Mouse (Mus musculus) forebrain, embryonic 13.5 days (tissue): ENCODE results near the gene Dnaja1. TPM values are rescaled to one million over a fixed set of nuclear protein-coding genes. Genes with fewer than 3 reads are reported as not detected.

Source experiments
- ATAC-seq: fragments of 200-750 bp; cut with Nextera tagmentation; 2 replicates; pipeline ENCODE4 v1.8.0; 2017
- H3K27ac ChIP-seq: fragments of 300-500 bp; sonication (generic); 2 replicates; pipeline ENCODE4 v1.5.1; 2015; ENCODE audit warnings: inconsistent platforms, mild to moderate bottlenecking, moderate library complexity
- H3K27me3 ChIP-seq: fragments of 300-500 bp; sonication (generic); 2 replicates; pipeline ENCODE4 v1.6.1; 2015; ENCODE audit warnings: mild to moderate bottlenecking, inconsistent platforms
- H3K36me3 ChIP-seq: fragments of 300-500 bp; sonication (generic); 2 replicates; pipeline ENCODE4 v1.6.1; 2015; ENCODE audit warnings: mild to moderate bottlenecking, inconsistent platforms; ENCODE audit not compliant: poor library complexity, severe bottlenecking
- H3K4me1 ChIP-seq: fragments of 300-500 bp; sonication (generic); 2 replicates; pipeline ENCODE4 v1.6.1; 2015; ENCODE audit warnings: inconsistent platforms
- H3K4me2 ChIP-seq: fragments of 300-500 bp; sonication (generic); 2 replicates; pipeline ENCODE4 v1.6.1; 2015; ENCODE audit warnings: inconsistent platforms, mild to moderate bottlenecking, moderate library complexity
- H3K4me3 ChIP-seq: fragments of 300-500 bp; sonication (generic); 2 replicates; pipeline ENCODE4 v1.5.1; 2015; ENCODE audit warnings: mild to moderate bottlenecking, inconsistent platforms
- H3K9ac ChIP-seq: fragments of 300-500 bp; sonication (generic); 2 replicates; pipeline ENCODE4 v1.6.1; 2015; ENCODE audit warnings: mild to moderate bottlenecking, inconsistent platforms
- H3K9me3 ChIP-seq: fragments of 300-500 bp; sonication (generic); replicated peaks from 2 replicates; pipeline ENCODE4 v1.6.1; 2016; ENCODE audit warnings: inconsistent platforms
- WGBS: fragments of 180-500 bp; shearing (Covaris S2); methylation state at CpG from one replicate; pipeline ENCODE4 v1.1.7; 2015; 5-methylcytosine and 5-hydroxymethylcytosine counted together
- polyA plus RNA-seq: library from polyadenylated mRNA; unstranded; fragments of >200 nt; fragmentation: Nextera tagmentation; extraction: Ambion mirVana; gene quantifications from 2 replicates; pipeline ENCODE4 v1.2.1, GENCODE M21; 2015

Gene Dnaja1
- polyA plus RNA-seq, 1 experiment from 2014 or later: 745 TPM

GRCm38 (mm10) chr4:40757780-40758420 lies 36.0 kb downstream of the Dnaja1 start, which contains the start of gene Smu1:
Smu1 (minus strand) TSS chr4:40757923.
- H3K4me2 ChIP-seq: peak within 1 kb of the TSS; percentile 83
- H3K4me1 ChIP-seq: peaks cover 7% of the 10 kb centered on the region
- H3K36me3 ChIP-seq: peaks cover 28% of the 10 kb centered on the region
- WGBS: under 1% methylated on average over 40 of the region's 40 CpGs
- H3K9ac ChIP-seq: peak within 1 kb of the TSS; percentile 91
- H3K9me3 ChIP-seq: no peaks in the 10 kb centered on the region
- ATAC-seq: peak; percentile 99
- peak within 1 kb of the TSS; percentile 92 for H3K4me3 ChIP-seq
- peaks cover 12% of the 10 kb centered on the region; the same call in 1 of the 2 replicates for H3K27me3 ChIP-seq
- peak within 1 kb of the TSS; percentile 33 for H3K27ac ChIP-seq

GRCm38 (mm10) chr4:40759876-40760275 lies 37.9 kb downstream of the Dnaja1 start:
- H3K4me1 ChIP-seq: peaks cover 7% of the 10 kb centered on the region
- H3K9ac ChIP-seq: no peak overlapping the region
- H3K36me3 ChIP-seq: peaks cover 8% of the 10 kb centered on the region
- 55% methylated on average over 5 of the region's 5 CpGs for whole genome bisulfite sequencing
- H3K9me3 ChIP-seq: no peaks in the 10 kb centered on the region
- no peak overlapping the region for H3K4me2 ChIP-seq
- no peak overlapping the region for H3K27ac ChIP-seq
- H3K27me3 ChIP-seq: peaks cover 17% of the 10 kb centered on the region; the same call in 1 of the 2 replicates
- H3K4me3 ChIP-seq: no peak overlapping the region
- ATAC-seq: no peak

- H3K9me3 ChIP-seq: no peaks in the 10 kb centered on the region
- no peak overlapping the region for H3K27ac ChIP-seq
- ATAC-seq: peak; percentile 43; the same call in 1 of the 2 replicates
- peak overlapping the region; percentile 39 for H3K4me2 ChIP-seq
- peaks cover 3% of the 10 kb centered on the region; the same call in 1 of the 2 replicates for H3K27me3 ChIP-seq
- WGBS: 33% methylated on average over 12 of the region's 12 CpGs
- H3K4me3 ChIP-seq: no peak overlapping the region
- no peak overlapping the region; the same call in 1 of the 2 replicates for H3K9ac ChIP-seq
- 0 out of 2 replicates have a peak, but pooled peaks cover 3% of the 10 kb centered on the region for H3K4me1 ChIP-seq
- no peaks in the 10 kb centered on the region for H3K36me3 ChIP-seq
These were observed 52.6 kb downstream of the Dnaja1 start for GRCm38 (mm10) chr4:40774279-40775259.

GRCm38 (mm10) chr4:40776416-40776815 lies 54.5 kb downstream of the Dnaja1 start:
- H3K4me2 ChIP-seq: no peak overlapping the region
- 82% methylated on average over 4 of the region's 4 CpGs for WGBS
- ATAC-seq: no peak

GRCm38 (mm10) chr4:40777116-40777515 lies 55.2 kb downstream of the Dnaja1 start:
- Histone ChIP-seq H3K36me3 (no peaks in the 10 kb centered on the region), H3K27ac (no peak overlapping the region), H3K4me1 (0 out of 2 replicates have a peak, but pooled peaks cover 3% of the 10 kb centered on the region), H3K27me3 (peaks cover 3% of the 10 kb centered on the region; the same call in 1 of the 2 replicates), H3K4me2 (no peak overlapping the region), H3K9me3 (no peaks in the 10 kb centered on the region), H3K9ac (no peak overlapping the region), H3K4me3 (no peak overlapping the region)
- no peak for ATAC-seq
- 38% methylated on average over 2 of the region's 2 CpGs for WGBS

More at GRCm38 (mm10) chr4:40776416-40776815, 54.5 kb downstream of the Dnaja1 start:
- Histone ChIP-seq H3K9ac (no peak overlapping the region), H3K27ac (no peak overlapping the region), H3K4me1 (0 out of 2 replicates have a peak, but pooled peaks cover 3% of the 10 kb centered on the region), H3K4me3 (no peak overlapping the region), H3K27me3 (peaks cover 3% of the 10 kb centered on the region; the same call in 1 of the 2 replicates), H3K36me3 (no peaks in the 10 kb centered on the region), H3K9me3 (no peaks in the 10 kb centered on the region)

- H3K4me2 ChIP-seq: no peak overlapping the region
- H3K27ac ChIP-seq: no peak overlapping the region
- H3K4me1 ChIP-seq: 0 out of 2 replicates have a peak, but pooled peaks cover 3% of the 10 kb centered on the region
- no peaks in the 10 kb centered on the region for H3K36me3 ChIP-seq
- no peak overlapping the region for H3K4me3 ChIP-seq
- no peaks in the 10 kb centered on the region for H3K9me3 ChIP-seq
- H3K9ac ChIP-seq: no peak overlapping the region
- 84% methylated on average over 6 of the region's 6 CpGs for WGBS
- ATAC-seq: no peak
- peaks cover 3% of the 10 kb centered on the region; the same call in 1 of the 2 replicates for H3K27me3 ChIP-seq
These were observed 56.7 kb downstream of the Dnaja1 start for GRCm38 (mm10) chr4:40778656-40779055.

GRCm38 (mm10) chr4:40781143-40781542 lies 59.2 kb downstream of the Dnaja1 start:
- H3K4me2 ChIP-seq: no peak overlapping the region
- H3K4me1 ChIP-seq: no peaks in the 10 kb centered on the region
- no peak overlapping the region for H3K27ac ChIP-seq
- H3K36me3 ChIP-seq: no peaks in the 10 kb centered on the region
- no peak overlapping the region for H3K9ac ChIP-seq
- 36% methylated on average over 3 of the region's 3 CpGs for WGBS
- ATAC-seq: no peak
- H3K4me3 ChIP-seq: no peak overlapping the region
- no peaks in the 10 kb centered on the region for H3K27me3 ChIP-seq
- no peaks in the 10 kb centered on the region for H3K9me3 ChIP-seq

- Histone ChIP-seq H3K27me3 (no peaks in the 10 kb centered on the region), H3K4me1 (no peaks in the 10 kb centered on the region), H3K4me3 (no peak overlapping the region), H3K9me3 (no peaks in the 10 kb centered on the region), H3K27ac (no peak overlapping the region), H3K9ac (no peak overlapping the region), H3K36me3 (no peaks in the 10 kb centered on the region), H3K4me2 (no peak overlapping the region)
- 81% methylated on average over 8 of the region's 8 CpGs for WGBS
- ATAC-seq: no peak
These were observed 60.0 kb downstream of the Dnaja1 start for GRCm38 (mm10) chr4:40781797-40782495.

GRCm38 (mm10) chr4:40783049-40783448 lies 61.1 kb downstream of the Dnaja1 start:
- H3K9me3 ChIP-seq: no peaks in the 10 kb centered on the region
- WGBS: 95% methylated on average over 4 of the region's 4 CpGs
- no peaks in the 10 kb centered on the region for H3K4me1 ChIP-seq
- no peak overlapping the region for H3K4me3 ChIP-seq
- H3K9ac ChIP-seq: no peak overlapping the region
- H3K36me3 ChIP-seq: no peaks in the 10 kb centered on the region
- no peak overlapping the region for H3K4me2 ChIP-seq
- no peak overlapping the region for H3K27ac ChIP-seq
- H3K27me3 ChIP-seq: no peaks in the 10 kb centered on the region
- ATAC-seq: no peak

GRCm38 (mm10) chr4:40784556-40785169 lies 62.7 kb downstream of the Dnaja1 start:
- H3K27ac ChIP-seq: no peak overlapping the region
- H3K9me3 ChIP-seq: no peaks in the 10 kb centered on the region
- H3K36me3 ChIP-seq: no peaks in the 10 kb centered on the region
- no peak for ATAC-seq
- no peak overlapping the region for H3K4me2 ChIP-seq
- no peak overlapping the region for H3K9ac ChIP-seq
- H3K27me3 ChIP-seq: no peaks in the 10 kb centered on the region
- no peaks in the 10 kb centered on the region for H3K4me1 ChIP-seq
- no peak overlapping the region for H3K4me3 ChIP-seq
- WGBS: 86% methylated on average over 10 of the region's 10 CpGs

GRCm38 (mm10) chr4:40785620-40786166 lies 63.7 kb downstream of the Dnaja1 start:
- ATAC-seq: no peak
- WGBS: 83% methylated on average over 9 of the region's 9 CpGs
- no peak overlapping the region for H3K27ac ChIP-seq

More at GRCm38 (mm10) chr4:40785620-40786166, 63.7 kb downstream of the Dnaja1 start:
- Histone ChIP-seq H3K27me3 (no peaks in the 10 kb centered on the region), H3K4me3 (no peak overlapping the region), H3K4me1 (no peaks in the 10 kb centered on the region), H3K9ac (no peak overlapping the region), H3K4me2 (no peak overlapping the region), H3K9me3 (no peaks in the 10 kb centered on the region), H3K36me3 (no peaks in the 10 kb centered on the region)
